8 mouse cellular contexts compared by ENCODE assay signal in genomic region chr3:86268074-86268702, GRCm38 (mm10). TPM values are rescaled to one million over a fixed set of nuclear protein-coding genes. Genes with fewer than 3 reads are reported as not detected.
DNase-seq lines count a peak whose midpoint lies in the region; ATAC-seq and TF ChIP-seq lines count a peak whose summit lies in the region.

No protein-coding gene starts in this region.

- ATAC-seq in forebrain, embryonic 16.5 days, result peak; percentile 88

- TF ChIP-seq POLR2A in brain, embryonic 14.5 days (IDR thresholded peaks at IDR 0.05; ENCODE audit: borderline replicate concordance, extremely low read depth, insufficient read depth, insufficient read length, poor library complexity, severe bottlenecking), result no peak

- intact Hi-C loops in gastrocnemius, adult 2 months (cut with DNase I), result no loop called here
- intact Hi-C loops in gastrocnemius, postnatal 36 days (cut with DNase I), result no loop called here

- DNase-seq in gastrocnemius, adult 2 months, result no peak
- DNase-seq in gastrocnemius, adult 8-10 months (ENCODE audit: low spot score in 2 of 2), result no peak
- DNase-seq in A20 (ENCODE audit: low read depth, low spot score), result peak; percentile 54
- DNase-seq in brain, embryonic 14.5 days (ENCODE audit: low read depth), result peak; percentile 89
- peak; percentile 10 to 22 for DNase-seq in layer of hippocampus, postnatal 10 days (ENCODE audit: low spot score in 2 of 2)
- peak; percentile 48 for DNase-seq in naive thymus-derived CD4-positive, alpha-beta T cell, adult 2 months (ENCODE audit: low read depth)
- DNase-seq in gastrocnemius, postnatal 36 days, result no peak

- no peaks in the 10 kb centered on the region for H3K27me3 ChIP-seq in forebrain, embryonic 16.5 days (replicated peaks; ENCODE audit: control insufficient read depth, insufficient read depth, low read length)

- H3K4me2 ChIP-seq in forebrain, embryonic 16.5 days (ENCODE audit: low read length), result no peak overlapping the region

- no peak overlapping the region for H3K4me3 ChIP-seq in gastrocnemius, adult 2 months
- H3K4me3 ChIP-seq in forebrain, embryonic 16.5 days (replicated peaks; ENCODE audit: low read length), result no peak overlapping the region

- H3K9ac ChIP-seq in forebrain, embryonic 16.5 days (replicated peaks; ENCODE audit: low read depth, low read length), result no peak overlapping the region

- H3K4me1 ChIP-seq in forebrain, embryonic 16.5 days (replicated peaks; ENCODE audit: control insufficient read depth, insufficient read depth, low read length), result no peaks in the 10 kb centered on the region

- no peaks in the 10 kb centered on the region for H3K9me3 ChIP-seq in forebrain, embryonic 16.5 days (ENCODE audit: control insufficient read depth, low read length)

- 6% methylated on average over 1 of the region's 1 CpGs for WGBS in forebrain, embryonic 16.5 days

- H3K27ac ChIP-seq in gastrocnemius, adult 2 months, result no peak overlapping the region
- no peak overlapping the region for H3K27ac ChIP-seq in forebrain, embryonic 16.5 days (ENCODE audit: low read length)

- peak; percentile 74 for TF ChIP-seq CTCF in gastrocnemius, adult 2 months (IDR thresholded peaks at IDR 0.05)
- peak; percentile 74; the same call in 1 of the 2 replicates for TF ChIP-seq CTCF in brain, embryonic 14.5 days (IDR thresholded peaks at IDR 0.05; ENCODE audit: borderline replicate concordance, extremely low read depth, insufficient read depth, insufficient read length)

- no peaks in the 10 kb centered on the region for H3K36me3 ChIP-seq in forebrain, embryonic 16.5 days (ENCODE audit: control insufficient read depth, insufficient read depth)

RNA-seq across cellular contexts. Expression of gene Lrba, which starts 43.7 kb away (rescaled TPM):
- 10 to 100 TPM; 24.1 to 28.3 TPM for total RNA-seq in gastrocnemius, adult 2 months (2021)
- 10 to 100 TPM; 25.0 to 29.4 (median 25.7) TPM for total RNA-seq in gastrocnemius, adult 8-10 months (2022)
- 10.1 and 16.8 TPM in 2 replicates for polyA plus RNA-seq in brain, embryonic 14.5 days (2012; rRNA removed)
- polyA plus RNA-seq in forebrain, embryonic 16.5 days (2015; fragmentation: Nextera tagmentation; extraction: Ambion mirVana), result 2.0 and 2.3 TPM in 2 replicates
- total RNA-seq in layer of hippocampus, postnatal 10 days (2021), result 10 to 100 TPM; 21.3 TPM
- 10 to 100 TPM; 19.3 to 23.1 TPM for total RNA-seq in gastrocnemius, postnatal 36 days (2021)

Comparison
In these comparisons a context has a peak if more than half of its experiments do, and no peak if none do; other contexts are left out.
1. DNase-seq: peak in A20 (single experiment), brain, embryonic 14.5 days (single experiment), layer of hippocampus, postnatal 10 days (2 of 2) and naive thymus-derived CD4-positive, alpha-beta T cell, adult 2 months (single experiment); none in gastrocnemius, adult 2 months (single experiment), gastrocnemius, adult 8-10 months (0 of 2) and gastrocnemius, postnatal 36 days (0 of 2).